Mouse (Mus musculus): ENCODE measurements around the gene Zfhx3. TPM values are rescaled to one million over a fixed set of nuclear protein-coding genes. Genes with fewer than 3 reads are reported as not detected.

Zfhx3 gene
- polyA plus RNA-seq, 1 experiment from 2014 or later = 34.7 TPM

- DNase-seq (ENCODE audit: low spot score) (no peak), ATAC-seq (ENCODE audit: low FRiP score) (no peak)
- Histone ChIP-seq H3K4me3 (replicated peaks; ENCODE audit: low read length) (no peak overlapping the region), H3K4me2 (replicated peaks) (no peak overlapping the region), H3K27me3 (ENCODE audit: control insufficient read depth, insufficient read depth, low read length) (no peaks in the 10 kb centered on the region), H3K9ac (no peak overlapping the region), H3K36me3 (replicated peaks; ENCODE audit: control insufficient read depth, insufficient read depth) (no peaks in the 10 kb centered on the region), H3K4me1 (replicated peaks; ENCODE audit: control insufficient read depth, insufficient read depth, low read length) (no peaks in the 10 kb centered on the region), H3K9me3 (ENCODE audit: control insufficient read depth, low read length) (no peaks in the 10 kb centered on the region), H3K27ac (no peak overlapping the region)
- 80% methylated on average over 12 of the region's 12 CpGs for WGBS
Measured at GRCm38 (mm10) chr8:108061972-108062371, 119.5 kb downstream of the Zfhx3 start.

GRCm38 (mm10) chr8:108067111-108067510, 124.7 kb downstream of the Zfhx3 start:
- Histone ChIP-seq H3K36me3 (replicated peaks; ENCODE audit: control insufficient read depth, insufficient read depth) (no peaks in the 10 kb centered on the region), H3K27ac (no peak overlapping the region), H3K4me3 (replicated peaks; ENCODE audit: low read length) (no peak overlapping the region), H3K4me1 (replicated peaks; ENCODE audit: control insufficient read depth, insufficient read depth, low read length) (no peaks in the 10 kb centered on the region), H3K27me3 (ENCODE audit: control insufficient read depth, insufficient read depth, low read length) (no peaks in the 10 kb centered on the region), H3K9ac (no peak overlapping the region), H3K4me2 (replicated peaks) (no peak overlapping the region), H3K9me3 (ENCODE audit: control insufficient read depth, low read length) (no peaks in the 10 kb centered on the region)
- no peak for ATAC-seq (ENCODE audit: low FRiP score)
- no peak for DNase-seq (ENCODE audit: low spot score)
- WGBS = 86% methylated on average over 6 of the region's 6 CpGs

- Histone ChIP-seq H3K36me3 (replicated peaks; ENCODE audit: control insufficient read depth, insufficient read depth) (no peaks in the 10 kb centered on the region), H3K4me1 (replicated peaks; ENCODE audit: control insufficient read depth, insufficient read depth, low read length) (no peaks in the 10 kb centered on the region), H3K27me3 (ENCODE audit: control insufficient read depth, insufficient read depth, low read length) (no peaks in the 10 kb centered on the region), H3K27ac (no peak overlapping the region), H3K9me3 (ENCODE audit: control insufficient read depth, low read length) (no peaks in the 10 kb centered on the region), H3K4me3 (replicated peaks; ENCODE audit: low read length) (no peak overlapping the region), H3K9ac (no peak overlapping the region), H3K4me2 (replicated peaks) (no peak overlapping the region)
- ATAC-seq (ENCODE audit: low FRiP score) (no peak), DNase-seq (ENCODE audit: low spot score) (no peak)
- 51% methylated on average over 8 of the region's 8 CpGs for WGBS
Measured at GRCm38 (mm10) chr8:108068195-108068594, 125.8 kb downstream of the Zfhx3 start.

GRCm38 (mm10) chr8:108070438-108070837, 128.0 kb downstream of the Zfhx3 start:
- H3K4me3 ChIP-seq (replicated peaks; ENCODE audit: low read length) = no peak overlapping the region
- no peaks in the 10 kb centered on the region for H3K36me3 ChIP-seq (replicated peaks; ENCODE audit: control insufficient read depth, insufficient read depth)
- DNase-seq (ENCODE audit: low spot score) (no peak), ATAC-seq (ENCODE audit: low FRiP score) (no peak)
- no peak overlapping the region for H3K4me2 ChIP-seq (replicated peaks)
- H3K27me3 ChIP-seq (ENCODE audit: control insufficient read depth, insufficient read depth, low read length) = no peaks in the 10 kb centered on the region
- no peak overlapping the region for H3K27ac ChIP-seq
- 66% methylated on average over 4 of the region's 4 CpGs for WGBS
- no peak overlapping the region for H3K9ac ChIP-seq
- H3K4me1 ChIP-seq (replicated peaks; ENCODE audit: control insufficient read depth, insufficient read depth, low read length) = no peaks in the 10 kb centered on the region
- H3K9me3 ChIP-seq (ENCODE audit: control insufficient read depth, low read length) = no peaks in the 10 kb centered on the region

- Histone ChIP-seq H3K9ac (no peak overlapping the region), H3K4me1 (replicated peaks; ENCODE audit: control insufficient read depth, insufficient read depth, low read length) (no peaks in the 10 kb centered on the region), H3K4me3 (replicated peaks; ENCODE audit: low read length) (no peak overlapping the region), H3K27ac (no peak overlapping the region), H3K36me3 (replicated peaks; ENCODE audit: control insufficient read depth, insufficient read depth) (no peaks in the 10 kb centered on the region), H3K9me3 (ENCODE audit: control insufficient read depth, low read length) (no peaks in the 10 kb centered on the region), H3K4me2 (replicated peaks) (no peak overlapping the region), H3K27me3 (ENCODE audit: control insufficient read depth, insufficient read depth, low read length) (no peaks in the 10 kb centered on the region)
- no peak for ATAC-seq (ENCODE audit: low FRiP score)
- no peak for DNase-seq (ENCODE audit: low spot score)
- WGBS = 55% methylated on average over 2 of the region's 2 CpGs
Measured at GRCm38 (mm10) chr8:108072126-108072746, 129.8 kb downstream of the Zfhx3 start.

- Histone ChIP-seq H3K36me3 (replicated peaks; ENCODE audit: control insufficient read depth, insufficient read depth) (no peaks in the 10 kb centered on the region), H3K4me3 (replicated peaks; ENCODE audit: low read length) (no peak overlapping the region), H3K4me2 (replicated peaks) (no peak overlapping the region), H3K9ac (no peak overlapping the region), H3K27ac (no peak overlapping the region), H3K27me3 (ENCODE audit: control insufficient read depth, insufficient read depth, low read length) (no peaks in the 10 kb centered on the region), H3K9me3 (ENCODE audit: control insufficient read depth, low read length) (no peaks in the 10 kb centered on the region), H3K4me1 (replicated peaks; ENCODE audit: control insufficient read depth, insufficient read depth, low read length) (no peaks in the 10 kb centered on the region)
- DNase-seq (ENCODE audit: low spot score) (no peak), ATAC-seq (ENCODE audit: low FRiP score) (no peak)
- WGBS = 92% methylated on average over 5 of the region's 5 CpGs
Measured at GRCm38 (mm10) chr8:108072853-108073252, 130.4 kb downstream of the Zfhx3 start.

GRCm38 (mm10) chr8:108075176-108075575, 132.7 kb downstream of the Zfhx3 start:
- no peaks in the 10 kb centered on the region for H3K4me1 ChIP-seq (replicated peaks; ENCODE audit: control insufficient read depth, insufficient read depth, low read length)
- no peak for ATAC-seq (ENCODE audit: low FRiP score)
- no peak for DNase-seq (ENCODE audit: low spot score)
- H3K27ac ChIP-seq = no peak overlapping the region
- H3K36me3 ChIP-seq (replicated peaks; ENCODE audit: control insufficient read depth, insufficient read depth) = no peaks in the 10 kb centered on the region
- no peak overlapping the region for H3K9ac ChIP-seq
- H3K27me3 ChIP-seq (ENCODE audit: control insufficient read depth, insufficient read depth, low read length) = no peaks in the 10 kb centered on the region
- no peak overlapping the region for H3K4me3 ChIP-seq (replicated peaks; ENCODE audit: low read length)
- no peak overlapping the region for H3K4me2 ChIP-seq (replicated peaks)
- 82% methylated on average over 5 of the region's 5 CpGs for WGBS
- H3K9me3 ChIP-seq (ENCODE audit: control insufficient read depth, low read length) = no peaks in the 10 kb centered on the region

- no peak overlapping the region for H3K9ac ChIP-seq
- H3K27me3 ChIP-seq (ENCODE audit: control insufficient read depth, insufficient read depth, low read length) = no peaks in the 10 kb centered on the region
- no peak for ATAC-seq (ENCODE audit: low FRiP score)
- WGBS = 95% methylated on average over 4 of the region's 4 CpGs
- H3K36me3 ChIP-seq (replicated peaks; ENCODE audit: control insufficient read depth, insufficient read depth) = no peaks in the 10 kb centered on the region
- no peak overlapping the region for H3K4me2 ChIP-seq (replicated peaks)
- H3K27ac ChIP-seq = no peak overlapping the region
- no peaks in the 10 kb centered on the region for H3K9me3 ChIP-seq (ENCODE audit: control insufficient read depth, low read length)
- no peak overlapping the region for H3K4me3 ChIP-seq (replicated peaks; ENCODE audit: low read length)
- no peaks in the 10 kb centered on the region for H3K4me1 ChIP-seq (replicated peaks; ENCODE audit: control insufficient read depth, insufficient read depth, low read length)
- DNase-seq (ENCODE audit: low spot score) = no peak
Measured at GRCm38 (mm10) chr8:108078726-108079125, 136.3 kb downstream of the Zfhx3 start.

GRCm38 (mm10) chr8:108086913-108087312, 144.5 kb downstream of the Zfhx3 start:
- Histone ChIP-seq H3K4me3 (replicated peaks; ENCODE audit: low read length) (no peak overlapping the region), H3K9ac (no peak overlapping the region), H3K9me3 (ENCODE audit: control insufficient read depth, low read length) (no peaks in the 10 kb centered on the region), H3K4me1 (replicated peaks; ENCODE audit: control insufficient read depth, insufficient read depth, low read length) (no peaks in the 10 kb centered on the region), H3K36me3 (replicated peaks; ENCODE audit: control insufficient read depth, insufficient read depth) (no peaks in the 10 kb centered on the region), H3K27ac (no peak overlapping the region), H3K4me2 (replicated peaks) (no peak overlapping the region), H3K27me3 (ENCODE audit: control insufficient read depth, insufficient read depth, low read length) (no peaks in the 10 kb centered on the region)
- no peak for DNase-seq (ENCODE audit: low spot score)
- WGBS = 62% methylated on average over 4 of the region's 4 CpGs
- ATAC-seq (ENCODE audit: low FRiP score) = no peak

GRCm38 (mm10) chr8:108089632-108090031, 147.2 kb downstream of the Zfhx3 start:
- no peak for ATAC-seq (ENCODE audit: low FRiP score)
- 86% methylated on average over 5 of the region's 5 CpGs for WGBS
- H3K27ac ChIP-seq = no peak overlapping the region

More at GRCm38 (mm10) chr8:108089632-108090031, 147.2 kb downstream of the Zfhx3 start:
- Histone ChIP-seq H3K4me3 (replicated peaks; ENCODE audit: low read length) (no peak overlapping the region), H3K9me3 (ENCODE audit: control insufficient read depth, low read length) (no peaks in the 10 kb centered on the region), H3K4me2 (replicated peaks) (no peak overlapping the region), H3K9ac (no peak overlapping the region), H3K27me3 (ENCODE audit: control insufficient read depth, insufficient read depth, low read length) (no peaks in the 10 kb centered on the region), H3K4me1 (replicated peaks; ENCODE audit: control insufficient read depth, insufficient read depth, low read length) (no peaks in the 10 kb centered on the region), H3K36me3 (replicated peaks; ENCODE audit: control insufficient read depth, insufficient read depth) (no peaks in the 10 kb centered on the region)
- DNase-seq (ENCODE audit: low spot score) = no peak

Data from hindbrain, embryonic 14.5 days (tissue).